Mouse (Mus musculus): ENCODE data around the gene Ucn2.

Gene Ucn2

DNA sequence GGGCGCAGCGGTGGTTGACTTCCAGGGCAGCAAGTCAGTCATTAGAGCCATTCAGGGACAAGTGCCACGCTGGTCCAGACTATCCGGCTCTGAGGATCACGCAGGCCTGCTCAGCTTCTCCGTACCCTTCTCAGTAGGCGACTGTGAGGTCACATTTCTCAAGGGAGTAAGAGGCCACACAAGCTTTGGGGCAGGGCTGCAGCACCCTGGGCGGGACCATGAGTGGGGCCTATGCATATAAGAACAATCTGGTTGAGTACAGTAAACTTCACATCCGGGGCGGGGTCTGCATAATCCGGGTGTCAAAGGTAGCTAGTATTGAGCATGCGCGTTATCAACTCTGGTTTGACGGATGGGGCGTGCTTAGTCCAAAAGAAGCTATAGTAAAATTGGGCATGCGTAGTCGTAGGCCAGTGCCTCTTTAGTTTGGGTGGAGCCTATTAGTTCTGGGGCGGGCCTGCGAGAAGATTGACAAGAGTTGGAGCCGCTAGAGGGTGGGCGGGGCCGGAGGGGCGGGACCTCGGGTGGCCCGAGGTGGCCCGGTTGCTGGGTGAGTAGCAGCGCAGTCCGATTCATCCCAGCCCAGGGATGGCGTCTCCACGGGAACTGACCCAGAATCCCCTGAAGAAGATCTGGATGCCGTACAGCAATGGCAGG lies 5.7 kb downstream of the Ucn2 start, which contains the start of gene Pfkfb4:
Pfkfb4 (plus strand) TSS at position 351 of the 657 bp plus-strand sequence.
- in situ Hi-C loops (cut with MboI, MseI) = loop anchor here (5.0 kb wide), 1 partner anchor 66 kb away; the partner anchor contains the start of gene Trex1

- in situ Hi-C loops (cut with MboI, MseI) = loop anchor here (5.0 kb wide), 1 partner anchor 65 kb away; the partner anchor contains the start of gene Trex1
Observed at GRCm38 (mm10) chr9:108992085-108992469, 6.3 kb downstream of the Ucn2 start.

DNA sequence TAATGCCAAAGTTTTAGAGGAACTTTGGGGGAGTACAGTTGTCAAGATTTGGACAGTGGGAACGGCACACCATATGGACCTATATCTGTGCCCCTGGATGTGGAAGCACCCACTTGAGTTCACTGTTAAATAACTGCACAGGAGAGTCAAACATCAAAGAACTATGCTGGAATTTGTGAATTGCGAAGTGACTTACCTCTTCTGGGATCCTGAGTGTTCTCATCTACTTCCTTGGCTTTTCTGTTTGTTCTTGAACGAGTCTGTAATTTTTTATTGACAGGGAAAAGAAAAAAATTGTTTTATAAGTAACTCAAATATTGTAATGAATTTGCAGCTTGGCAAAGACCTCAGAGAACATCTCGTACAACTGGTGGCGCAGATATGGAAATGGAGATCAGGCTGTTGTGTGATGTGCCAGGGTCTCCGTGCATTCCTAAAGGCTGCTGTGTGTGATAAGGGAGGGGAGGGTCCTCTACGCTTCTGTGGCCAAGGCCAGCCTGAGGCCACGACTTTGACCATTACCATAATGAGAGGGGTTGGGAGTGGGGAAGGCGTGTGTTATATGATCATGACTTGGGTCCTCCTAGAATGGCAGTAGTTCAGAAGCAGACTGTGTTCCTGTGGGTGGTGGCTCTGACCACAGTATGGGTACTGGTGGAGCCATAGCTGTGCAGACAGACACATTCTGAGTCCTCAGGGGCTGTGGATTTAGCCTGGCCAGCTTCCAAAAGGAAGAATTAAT lies 7.0 kb downstream of the Ucn2 start:
- in situ Hi-C loops (cut with MboI, MseI) = loop anchor here (5.0 kb wide), 1 partner anchor 65 kb away; the partner anchor contains the start of gene Trex1

DNA sequence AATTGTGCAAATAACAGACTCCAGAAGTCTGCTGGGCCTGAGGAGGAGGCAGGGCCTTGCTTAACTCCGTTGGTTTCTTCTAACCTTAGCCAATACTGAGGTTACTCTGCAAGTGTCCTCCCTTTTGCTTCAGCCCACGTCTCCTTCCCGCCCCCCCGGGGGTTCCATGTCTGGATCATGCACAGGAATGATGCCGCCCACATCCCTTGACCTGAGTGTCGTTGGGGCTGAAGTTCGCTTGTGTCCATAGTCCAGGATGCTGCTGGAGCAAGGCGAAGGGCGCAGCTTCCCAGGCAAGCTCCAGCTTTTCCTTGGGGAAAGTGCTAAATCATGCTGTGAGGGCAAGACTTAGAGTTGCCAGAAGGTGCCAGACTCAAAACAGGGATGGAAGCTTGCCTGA lies 10.6 kb downstream of the Ucn2 start:
- in situ Hi-C loops (cut with MboI, MseI) = no loop called here

- in situ Hi-C loops (cut with MboI, MseI) = no loop called here
Observed at GRCm38 (mm10) chr9:108998287-108999166, 12.7 kb downstream of the Ucn2 start.

DNA sequence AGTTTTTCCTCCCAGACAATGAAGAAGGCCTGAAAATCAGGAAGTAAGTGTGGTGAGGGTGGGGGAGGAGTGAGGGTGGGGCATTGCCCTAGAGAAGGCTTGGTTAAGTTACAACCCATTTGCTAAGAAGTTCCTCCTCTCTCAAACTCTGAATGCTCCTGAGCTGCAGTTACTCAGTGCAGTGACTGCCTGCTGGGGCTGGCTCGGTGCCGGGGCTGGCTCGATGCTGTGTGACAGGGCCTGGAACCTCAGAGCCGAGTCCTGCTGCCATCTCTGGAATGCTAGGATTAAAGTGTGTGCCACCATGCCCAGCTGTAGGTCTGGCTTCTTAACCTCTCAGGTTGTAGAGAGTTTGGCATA lies 13.3 kb downstream of the Ucn2 start:
- in situ Hi-C loops (cut with MboI, MseI) = no loop called here

DNA sequence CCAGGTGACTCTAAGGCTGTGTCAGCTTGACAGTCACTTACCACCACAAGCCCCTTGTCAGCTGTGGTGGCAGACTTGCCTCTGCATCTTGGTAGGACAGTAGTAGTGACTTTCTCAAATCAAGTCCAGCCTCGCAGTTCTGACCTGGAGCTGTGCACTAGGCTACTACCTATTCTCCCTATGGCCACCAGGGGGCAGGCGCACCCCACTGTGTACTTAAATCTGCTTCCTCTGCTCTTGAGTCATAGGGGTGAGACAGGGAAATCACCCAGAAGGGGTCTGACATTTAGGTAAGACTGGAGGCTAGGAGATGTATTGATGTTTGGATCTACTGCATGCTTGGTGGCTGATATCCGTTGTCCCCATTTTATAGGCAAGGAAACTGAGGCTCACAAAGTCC lies 14.9 kb downstream of the Ucn2 start:
- in situ Hi-C loops (cut with MboI, MseI) = loop anchor here (10.0 kb wide), 1 partner anchor 794 kb away; the partner anchor contains the start of gene Fbxw27

GRCm38 (mm10) chr9:109003201-109003600 lies 17.4 kb downstream of the Ucn2 start:
- in situ Hi-C loops (cut with MboI, MseI) = loop anchor here (10.0 kb wide), 1 partner anchor 792 kb away; the partner anchor contains the start of gene Fbxw27

DNA sequence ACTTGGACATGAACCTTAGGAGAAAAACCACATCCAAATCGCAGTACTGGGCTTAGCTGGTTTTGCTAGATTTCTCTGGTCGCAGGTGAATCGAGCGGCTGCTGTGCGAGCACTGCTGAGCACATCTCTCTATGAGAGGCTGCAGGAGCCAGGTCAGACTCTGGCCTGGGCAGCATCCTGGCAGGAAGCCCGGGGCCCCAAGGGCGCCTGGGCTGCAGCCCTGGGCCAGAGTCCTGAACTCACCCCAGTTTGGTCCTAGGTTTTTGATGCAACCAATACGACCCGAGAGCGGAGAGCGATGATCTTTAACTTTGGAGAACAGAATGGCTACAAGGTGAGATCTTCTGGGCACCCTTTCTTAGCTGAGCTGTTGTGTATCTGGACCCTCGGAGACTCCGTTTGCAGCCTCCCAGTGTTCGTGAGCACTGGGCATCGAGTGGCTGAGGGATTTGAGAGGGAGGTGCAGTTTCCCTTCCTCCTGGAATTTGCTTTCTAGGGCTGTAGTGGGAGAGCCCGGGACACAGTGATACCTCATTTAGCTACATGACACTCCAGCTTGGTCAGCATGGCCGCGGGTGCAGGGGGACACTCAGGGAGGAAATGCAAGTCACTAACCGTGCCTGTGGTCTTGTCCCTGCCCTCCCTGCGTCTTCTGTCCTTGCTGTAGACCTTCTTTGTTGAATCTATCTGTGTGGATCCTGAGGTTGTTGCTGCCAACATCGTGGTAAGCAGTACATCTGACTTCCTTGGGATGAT lies 21.4 kb downstream of the Ucn2 start:
- in situ Hi-C loops (cut with MboI, MseI) = loop anchor here (5.0 to 10.0 kb wide), 2 partner anchors 605 to 788 kb away; partner anchors contain the start of gene Fbxw27

DNA sequence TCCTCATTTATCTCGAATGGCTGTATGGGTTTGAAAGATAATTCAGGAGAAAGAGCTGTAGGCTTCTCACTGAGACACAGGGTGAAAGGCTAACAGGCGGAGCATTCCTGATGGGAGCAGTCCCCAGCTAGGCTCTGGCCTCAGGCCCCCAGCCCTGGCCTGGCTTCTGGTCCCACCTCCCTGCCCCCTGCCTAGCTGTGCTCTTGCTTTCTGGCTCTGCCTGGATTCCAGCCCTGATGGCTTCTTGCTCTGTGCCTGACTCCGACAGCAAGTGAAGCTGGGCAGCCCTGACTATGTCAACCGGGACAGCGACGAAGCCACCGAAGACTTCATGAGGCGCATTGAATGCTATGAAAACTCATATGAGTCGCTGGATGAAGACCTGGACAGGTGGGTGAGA lies 22.3 kb downstream of the Ucn2 start:
- in situ Hi-C loops (cut with MboI, MseI) = loop anchor here (5.0 to 10.0 kb wide), 2 partner anchors 604 to 787 kb away; partner anchors contain the start of gene Fbxw27

DNA sequence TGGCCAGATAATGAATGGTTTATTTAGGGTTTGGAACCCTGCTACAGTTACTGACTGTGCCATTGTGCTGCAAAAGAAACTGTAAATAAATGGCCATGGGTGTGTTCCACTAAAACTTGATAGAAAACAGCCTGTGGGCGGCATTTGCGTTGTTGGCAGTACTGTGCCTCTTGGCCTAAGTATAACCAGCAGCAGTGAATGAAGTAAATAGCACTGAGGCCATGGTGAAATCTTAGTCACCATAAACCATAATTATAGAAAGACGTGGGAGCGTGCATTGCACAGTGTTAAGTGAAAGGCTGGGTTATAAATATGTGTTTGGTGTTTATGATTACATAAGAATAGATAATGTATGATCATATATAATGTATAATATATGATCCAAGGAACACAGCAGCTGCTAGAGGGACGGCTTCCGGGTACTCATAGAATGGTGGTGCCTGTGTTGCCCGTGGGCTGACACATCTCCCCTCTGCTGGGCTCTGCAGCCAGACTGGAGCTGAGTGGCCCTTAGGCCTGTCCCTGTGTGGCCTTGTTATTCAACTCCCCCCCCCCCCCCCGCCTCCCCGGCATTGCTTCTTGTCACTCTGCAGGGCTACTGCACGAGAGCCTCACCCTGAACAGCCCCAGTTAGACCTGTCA lies 23.3 kb downstream of the Ucn2 start:
- in situ Hi-C loops (cut with MboI, MseI) = loop anchor here (5.0 to 10.0 kb wide), 2 partner anchors 603 to 786 kb away; partner anchors contain the start of gene Fbxw27

GRCm38 (mm10) chr9:109009636-109010315 lies 24.0 kb downstream of the Ucn2 start:
- in situ Hi-C loops (cut with MboI, MseI) = loop anchor here (5.0 to 10.0 kb wide), 3 partner anchors 108 to 785 kb away; partner anchors contain the start of gene Fbxw27

DNA sequence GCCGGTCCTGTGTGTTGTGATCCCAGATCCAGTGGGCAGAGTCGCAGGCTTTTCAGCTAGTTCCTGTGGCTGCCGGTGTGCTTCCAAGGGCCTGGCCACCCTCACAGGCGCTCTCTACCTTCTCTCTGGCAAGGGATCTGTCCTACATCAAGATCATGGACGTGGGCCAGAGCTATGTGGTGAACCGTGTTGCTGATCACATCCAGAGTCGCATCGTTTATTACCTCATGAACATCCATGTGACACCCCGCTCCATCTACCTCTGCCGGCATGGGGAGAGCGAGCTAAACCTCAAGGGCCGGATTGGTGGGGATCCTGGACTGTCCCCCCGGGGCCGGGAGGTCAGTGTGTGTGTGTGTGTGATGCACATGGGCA lies 24.5 kb downstream of the Ucn2 start:
- in situ Hi-C loops (cut with MboI, MseI) = loop anchor here (5.0 kb wide), 1 partner anchor 107 kb away; no protein-coding TSS in a partner anchor

- in situ Hi-C loops (cut with MboI, MseI) = no loop called here
Observed at GRCm38 (mm10) chr9:109015397-109015796, 29.6 kb downstream of the Ucn2 start.

DNA sequence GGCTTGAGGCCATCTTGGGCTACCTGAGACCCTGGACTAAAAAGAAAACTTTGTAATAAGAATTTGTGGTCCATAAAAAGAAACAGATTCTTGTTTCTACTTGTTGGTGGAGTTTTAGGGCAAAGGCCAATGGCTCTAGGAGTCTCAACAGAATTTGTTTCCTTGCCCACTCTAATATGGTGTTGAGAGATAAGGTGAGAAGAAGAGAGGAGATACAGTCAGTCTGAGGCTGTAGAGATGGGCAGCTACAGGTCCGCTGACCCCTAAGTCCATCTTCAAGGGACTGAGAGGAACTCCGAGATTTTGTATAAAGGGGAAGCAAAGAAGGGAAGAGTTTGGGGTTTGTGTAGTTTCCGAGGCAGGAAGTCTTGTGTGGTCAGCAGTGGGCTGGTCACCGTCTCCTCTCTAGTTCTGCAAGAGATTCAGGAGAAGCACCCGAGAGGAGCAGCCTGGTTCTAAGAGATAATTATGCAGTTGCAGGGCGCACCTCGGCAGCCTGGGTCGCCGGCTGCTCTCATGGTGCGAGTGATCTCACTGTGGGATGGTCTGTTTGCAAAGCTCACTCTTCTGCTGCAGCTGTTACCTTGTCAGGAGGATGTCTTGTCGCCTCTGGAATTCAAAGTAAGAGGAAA lies 31.3 kb downstream of the Ucn2 start:
- in situ Hi-C loops (cut with MboI, MseI) = no loop called here

DNA sequence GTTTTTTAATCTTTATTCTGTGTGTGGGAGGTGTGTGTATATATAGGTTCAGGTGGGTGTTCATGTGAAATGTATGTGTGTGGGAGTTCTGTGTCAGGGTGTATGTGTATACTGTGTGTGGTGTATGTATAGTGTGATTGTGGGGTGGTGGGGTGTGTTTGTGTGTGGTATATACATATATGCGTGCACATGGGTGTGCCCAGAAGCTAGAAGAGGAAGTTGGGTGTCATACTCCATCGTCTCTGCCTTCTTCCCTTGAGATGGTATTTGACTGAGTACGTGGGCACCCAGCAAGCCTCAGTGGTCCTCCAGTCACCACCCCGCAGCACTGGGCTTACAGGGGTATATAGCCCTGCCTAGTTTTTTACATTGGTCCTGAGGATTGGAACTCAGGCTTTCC lies 35.6 kb downstream of the Ucn2 start:
- in situ Hi-C loops (cut with MboI, MseI) = no loop called here

- in situ Hi-C loops (cut with MboI, MseI) = no loop called here
Observed at GRCm38 (mm10) chr9:109022866-109023685, 37.3 kb downstream of the Ucn2 start.

DNA sequence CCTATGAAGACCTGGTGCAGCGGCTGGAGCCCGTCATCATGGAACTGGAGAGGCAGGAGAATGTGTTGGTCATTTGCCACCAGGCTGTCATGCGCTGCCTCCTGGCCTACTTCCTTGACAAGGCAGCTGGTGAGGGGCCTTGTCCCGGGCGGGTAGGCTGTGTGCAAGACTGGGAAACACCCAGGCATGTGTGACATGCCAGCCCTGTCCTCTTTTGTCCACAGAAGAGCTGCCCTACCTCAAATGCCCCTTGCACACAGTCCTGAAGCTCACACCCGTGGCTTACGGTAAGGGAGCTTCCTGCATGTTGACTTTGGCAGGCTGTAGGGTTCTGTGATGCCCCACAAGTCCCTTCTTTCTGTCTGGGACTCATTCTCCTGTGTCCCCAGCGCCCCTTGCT lies 41.7 kb downstream of the Ucn2 start:
- in situ Hi-C loops (cut with MboI, MseI) = no loop called here

All from T-helper 1 cell (primary cell).